Mouse (Mus musculus) lung, postnatal 36 days (tissue): ENCODE data around the gene Dapk2.

Source experiments
- DNase-seq: peaks from one replicate; pipeline ENCODE4 v3.0.0; 2022; ENCODE audit warnings: mixed read lengths

The Dapk2 gene

DNA sequence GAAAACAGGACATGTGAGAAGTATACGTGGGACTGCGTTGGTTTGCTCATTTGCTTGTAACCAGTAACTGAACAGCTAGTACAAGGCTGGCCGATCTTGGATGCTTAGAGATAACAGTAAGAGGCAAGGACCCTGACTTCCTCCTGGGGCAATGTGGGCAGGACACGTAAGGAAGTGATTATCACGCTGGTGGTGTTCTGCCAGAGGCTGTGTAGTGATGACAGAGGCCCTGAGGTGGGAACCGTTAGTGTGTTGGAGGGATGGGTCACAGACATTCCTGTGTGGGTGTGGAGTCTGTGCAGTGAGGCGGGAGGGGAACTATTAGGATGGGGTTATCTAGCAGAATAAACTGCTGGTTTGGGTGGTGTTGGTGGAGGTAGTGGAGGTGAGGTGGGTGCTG lies 81.2 kb downstream of the Dapk2 start:
- no peak for DNase-seq

- DNase-seq: peak; percentile 79
These were observed 81.7 kb downstream of the Dapk2 start for GRCm38 (mm10) chr9:66239691-66240090.

GRCm38 (mm10) chr9:66240493-66240892 lies 82.5 kb downstream of the Dapk2 start:
- DNase-seq: peak; percentile 69

- peak; percentile 59 for DNase-seq
These were observed 83.0 kb downstream of the Dapk2 start for GRCm38 (mm10) chr9:66240991-66241390.

GRCm38 (mm10) chr9:66241722-66242121 lies 83.7 kb downstream of the Dapk2 start:
- DNase-seq: peak; percentile 60

GRCm38 (mm10) chr9:66243240-66243639 lies 85.2 kb downstream of the Dapk2 start:
- no peak for DNase-seq

GRCm38 (mm10) chr9:66244079-66244478 lies 86.1 kb downstream of the Dapk2 start:
- no peak for DNase-seq

DNA sequence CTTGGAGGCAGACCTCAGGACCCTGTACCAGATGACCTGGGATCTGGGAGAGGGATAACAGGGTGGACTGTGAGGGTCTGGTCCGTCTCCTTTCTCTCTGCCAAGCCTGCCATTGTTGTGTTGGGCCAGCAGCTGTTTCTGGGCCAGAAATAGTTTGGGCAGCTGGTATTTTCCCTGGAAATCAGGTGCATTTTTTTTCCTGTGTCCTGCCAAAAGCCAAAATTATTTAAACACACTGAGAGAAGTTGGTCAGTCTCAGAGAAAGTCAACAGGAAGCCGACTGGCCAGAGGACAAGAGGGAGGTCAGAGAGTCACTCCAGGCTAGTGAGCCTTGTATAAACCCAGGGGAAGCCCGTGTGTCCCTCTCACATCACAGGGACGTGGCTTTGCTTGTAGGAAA lies 87.7 kb downstream of the Dapk2 start:
- peak; percentile 52 for DNase-seq

DNA sequence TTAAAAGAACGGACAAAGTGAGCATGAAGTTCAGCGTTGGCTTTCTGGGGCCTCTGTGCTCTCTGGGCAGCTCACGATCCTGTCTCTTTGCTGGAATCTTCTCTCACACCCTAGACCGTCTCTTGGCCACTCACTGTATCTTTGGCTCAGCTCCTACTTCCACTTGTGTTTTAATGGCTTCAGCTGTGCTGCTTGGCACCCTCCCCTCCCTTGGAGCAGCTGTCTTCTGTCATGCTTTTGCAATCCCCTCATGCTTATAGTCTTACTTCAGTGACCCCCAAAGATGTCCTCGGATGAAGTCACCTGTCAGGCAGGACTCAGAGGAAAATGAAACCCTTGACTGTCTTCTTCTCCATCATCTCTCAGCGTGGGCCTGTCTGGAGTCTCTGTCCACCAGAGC lies 91.3 kb downstream of the Dapk2 start:
- peak; percentile 54 for DNase-seq

DNA sequence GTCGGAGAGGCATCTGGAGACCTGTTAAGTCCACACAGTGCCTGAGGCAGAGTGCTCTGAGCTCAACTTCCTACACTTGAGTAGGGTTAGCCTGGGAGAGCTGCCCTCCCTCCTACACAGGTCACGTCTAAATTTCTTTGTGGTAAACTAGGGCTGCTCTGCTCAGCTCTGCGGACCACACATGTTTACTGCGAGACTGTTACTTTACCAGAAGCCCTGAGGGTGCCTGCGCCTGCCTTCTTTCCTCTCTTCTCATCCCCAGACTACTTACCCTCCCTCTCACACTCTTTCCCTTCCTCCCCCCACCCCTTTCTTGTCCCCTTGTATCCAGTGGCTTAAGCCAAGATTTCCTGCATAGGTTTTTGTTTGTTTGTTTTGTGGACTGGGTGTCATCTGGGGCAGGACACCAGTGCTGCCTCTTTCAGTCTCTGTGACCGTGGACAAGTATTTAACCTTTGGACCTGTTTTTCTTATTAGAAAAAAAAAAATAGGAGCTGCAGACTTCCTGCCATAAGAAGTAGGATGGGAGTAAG lies 93.2 kb downstream of the Dapk2 start:
- no peak for DNase-seq

GRCm38 (mm10) chr9:66261741-66262140 lies 103.7 kb downstream of the Dapk2 start:
- DNase-seq: no peak

- DNase-seq: no peak
These were observed 105.7 kb downstream of the Dapk2 start for GRCm38 (mm10) chr9:66263701-66264100.

- no peak for DNase-seq
These were observed 107.6 kb downstream of the Dapk2 start for GRCm38 (mm10) chr9:66265645-66266044.

DNA sequence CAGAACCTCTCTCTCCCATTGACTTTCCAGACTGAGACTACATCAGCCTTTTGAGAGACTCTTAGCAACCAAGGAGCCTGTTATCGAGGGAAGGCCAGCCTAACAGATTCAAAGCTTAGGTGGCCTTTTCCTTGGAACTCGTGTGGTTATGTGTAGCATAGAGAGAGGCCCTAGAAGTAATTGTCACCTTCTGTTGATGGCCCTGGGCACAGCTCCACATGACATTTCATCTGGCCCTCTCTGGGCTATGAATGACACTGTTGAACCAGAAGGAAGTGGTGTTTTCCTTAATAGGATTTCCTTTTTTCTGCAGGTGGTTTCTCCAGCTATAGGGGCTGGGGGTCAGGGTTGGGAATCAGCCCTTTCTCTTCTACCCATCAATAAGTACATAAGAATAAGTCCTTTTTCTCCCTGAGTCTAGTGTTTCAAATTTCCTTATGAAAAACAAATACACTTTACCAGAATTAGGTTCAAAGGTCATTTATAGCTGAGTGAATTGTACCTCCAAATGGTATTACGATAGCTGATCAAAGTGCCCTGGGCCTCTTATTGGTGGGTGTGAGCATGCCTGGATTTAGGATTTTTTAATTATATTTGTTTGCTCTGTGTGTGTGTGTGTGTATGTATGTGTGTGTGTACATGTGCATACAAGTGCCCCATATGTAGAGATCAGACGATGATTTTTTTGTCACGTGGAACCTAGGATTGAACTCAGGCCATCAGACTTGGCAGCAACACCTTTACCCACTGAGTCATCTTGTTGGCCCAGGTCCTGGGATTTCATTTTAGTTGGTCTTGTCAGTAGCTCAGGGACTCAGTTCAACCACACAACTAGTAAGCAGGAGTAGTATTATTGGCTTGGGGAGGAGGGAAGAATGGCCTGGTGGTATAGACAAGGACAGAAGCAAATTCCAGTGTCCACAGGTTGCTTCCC lies 108.5 kb downstream of the Dapk2 start:
- DNase-seq: no peak

GRCm38 (mm10) chr9:66268804-66269203 lies 110.8 kb downstream of the Dapk2 start:
- no peak for DNase-seq

DNA sequence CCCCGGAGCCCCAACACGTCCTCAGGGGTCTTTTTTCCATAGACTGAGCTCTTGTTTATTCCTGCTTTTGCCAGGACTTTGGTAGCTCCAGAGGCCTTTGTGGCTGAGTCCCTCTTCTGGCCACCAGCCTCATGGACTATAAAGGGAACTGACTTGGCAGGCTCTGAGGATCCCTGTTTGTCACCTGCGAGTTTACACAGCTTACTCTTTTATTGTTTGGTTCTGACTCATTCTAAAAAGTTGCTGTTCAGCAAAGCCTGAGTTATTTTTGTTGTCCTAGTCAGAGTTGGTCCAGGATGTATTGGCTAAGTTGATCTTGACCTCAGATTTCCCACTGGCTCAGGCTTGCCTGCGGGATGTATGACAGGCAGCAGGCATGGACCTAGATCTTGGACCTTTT lies 112.0 kb downstream of the Dapk2 start:
- peak; percentile 9 for DNase-seq

GRCm38 (mm10) chr9:66271726-66272125 lies 113.7 kb downstream of the Dapk2 start:
- no peak for DNase-seq

GRCm38 (mm10) chr9:66273632-66274031 lies 115.6 kb downstream of the Dapk2 start:
- no peak for DNase-seq

DNA sequence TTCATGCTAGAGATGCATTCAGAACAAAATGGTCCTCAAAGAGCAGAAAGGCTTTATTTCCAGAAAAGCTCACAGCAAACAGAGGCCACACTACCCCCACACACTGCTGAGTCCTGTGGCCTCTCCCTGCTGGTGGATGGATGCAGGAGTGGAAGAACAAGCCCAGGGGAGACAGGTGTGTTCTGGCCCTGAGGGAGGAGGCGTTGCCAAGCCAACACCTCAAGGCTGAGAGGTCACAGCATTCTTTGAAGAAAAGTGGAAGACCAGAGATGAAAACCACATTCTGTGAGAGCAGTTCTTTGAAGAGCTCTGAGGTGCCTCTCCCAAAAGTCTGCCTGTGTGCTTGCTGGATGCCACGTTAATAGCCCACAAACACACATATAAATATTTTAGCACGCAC lies 116.6 kb downstream of the Dapk2 start:
- DNase-seq: no peak

GRCm38 (mm10) chr9:66275267-66275991 lies 117.4 kb downstream of the Dapk2 start:
- peak; percentile 29 for DNase-seq

GRCm38 (mm10) chr9:66276062-66276461 lies 118.0 kb downstream of the Dapk2 start:
- DNase-seq: peak; percentile 6

DNA sequence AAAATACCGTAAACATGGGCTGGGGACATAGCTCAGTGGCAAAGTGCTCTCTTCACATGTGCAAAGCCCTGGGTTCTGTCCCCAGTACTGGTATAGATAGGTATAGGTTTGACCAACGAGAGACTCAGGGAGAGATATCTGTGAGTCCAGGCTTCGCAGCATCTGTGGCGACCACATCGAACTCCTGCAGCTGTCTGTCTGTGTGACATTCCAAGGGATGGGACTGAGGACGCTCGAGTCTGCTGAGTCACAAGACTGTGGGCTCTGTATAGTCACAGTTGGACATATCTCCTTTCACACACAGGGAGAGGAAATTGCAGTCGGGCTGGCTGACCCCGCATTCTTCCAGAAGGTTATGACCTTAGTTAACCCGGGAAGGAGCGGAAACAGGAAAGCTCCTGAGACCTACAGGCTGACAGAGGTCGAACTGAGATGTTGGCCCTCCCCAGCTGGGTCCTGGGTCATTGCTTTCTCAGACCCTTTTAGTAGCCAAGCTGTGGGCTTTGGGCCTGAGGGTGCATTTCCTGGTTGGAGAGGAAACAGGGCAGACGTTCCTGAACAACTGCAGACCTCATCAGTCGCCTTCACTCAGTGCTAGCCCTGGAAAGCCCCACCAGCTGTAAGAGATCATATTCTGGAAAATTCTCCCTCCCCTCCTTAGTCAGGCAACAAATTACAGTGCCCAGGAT lies 118.8 kb downstream of the Dapk2 start:
- DNase-seq: peak; percentile 68

DNA sequence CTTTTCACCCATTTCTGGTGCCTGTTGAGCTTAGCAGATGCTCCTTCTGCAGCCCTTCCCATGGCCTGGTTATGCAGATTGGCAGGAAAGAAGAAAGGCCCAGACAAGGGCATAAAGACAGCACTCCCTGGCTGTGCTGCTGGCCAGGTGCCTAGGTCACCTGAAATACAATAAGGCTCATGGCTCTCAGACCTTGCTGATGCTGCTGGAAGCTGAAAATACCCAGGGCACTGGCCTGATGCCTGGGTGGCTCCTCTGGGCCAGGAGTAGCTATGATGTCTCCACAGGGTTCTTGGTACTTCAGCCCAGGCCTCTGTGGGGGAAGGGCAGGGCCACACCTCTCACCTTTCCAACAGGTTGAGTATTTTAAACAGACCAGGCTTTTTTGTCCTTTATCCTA lies 121.6 kb downstream of the Dapk2 start:
- DNase-seq: no peak
